8 mouse cellular contexts compared by ENCODE assay signal in the genomic region with DNA sequence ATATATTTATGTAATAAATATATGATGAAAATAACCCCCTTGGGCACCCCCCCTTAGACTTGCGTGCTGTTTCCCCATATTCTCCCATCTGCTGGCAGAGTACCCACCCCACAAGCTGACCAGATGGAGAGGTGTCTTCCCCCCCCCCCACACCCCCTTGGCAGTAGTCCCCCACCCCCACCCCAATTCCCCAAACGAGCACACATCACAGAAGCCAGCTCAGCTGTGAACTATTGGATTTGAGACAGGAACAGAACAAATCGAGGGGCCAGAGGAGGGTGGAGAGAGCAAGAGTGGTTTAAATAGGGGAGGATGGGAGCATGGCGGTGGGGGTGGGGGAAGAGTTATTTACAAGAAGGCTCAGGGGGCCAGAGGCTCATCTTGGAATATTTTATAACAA. TPM values are rescaled to one million over a fixed set of nuclear protein-coding genes. Genes with fewer than 3 reads are reported as not detected.
DNase-seq lines count a peak whose midpoint lies in the region; ATAC-seq and TF ChIP-seq lines count a peak whose summit lies in the region.

No protein-coding gene starts in this region.

- no peaks in the 10 kb centered on the region; the same call in 1 of the 2 replicates for H3K27me3 ChIP-seq in G1E (ENCODE audit: insufficient read depth, low read length)
- no peaks in the 10 kb centered on the region for H3K27me3 ChIP-seq in heart, embryonic 14.5 days (ENCODE audit: control insufficient read depth, insufficient read depth, low read length)
- no peaks in the 10 kb centered on the region for H3K27me3 ChIP-seq in liver, embryonic 14.5 days (ENCODE audit: control insufficient read depth, insufficient read depth, low read length)

- peak overlapping the region; percentile 58 for H3K4me2 ChIP-seq in heart, embryonic 14.5 days (ENCODE audit: low read length)
- H3K4me2 ChIP-seq in liver, embryonic 14.5 days (ENCODE audit: low read depth): peak overlapping the region; percentile 80

- H3K9ac ChIP-seq in heart, embryonic 14.5 days (ENCODE audit: low read length): peak overlapping the region; percentile 74
- peak overlapping the region; percentile 67 for H3K9ac ChIP-seq in liver, embryonic 14.5 days (replicated peaks)

- no peak for ATAC-seq in G1E (ENCODE audit: extremely low read depth, insufficient number of reproducible peaks, low FRiP score, poor library complexity, severe bottlenecking)
- no peak for ATAC-seq in heart, embryonic 14.5 days (ENCODE audit: insufficient number of reproducible peaks, insufficient read depth, low FRiP score, low read depth)
- ATAC-seq in liver, embryonic 14.5 days (ENCODE audit: insufficient read depth): no peak

- 16% methylated on average over 4 of the region's 4 CpGs for WGBS in heart, embryonic 14.5 days
- 8% methylated on average over 4 of the region's 4 CpGs for WGBS in liver, embryonic 14.5 days (ENCODE audit: insufficient replicate concordance)

- peak; percentile 96 for DNase-seq in heart, adult 11 months
- no peak for DNase-seq in heart, postnatal 25 days (ENCODE audit: low spot score)
- DNase-seq in G1E (ENCODE audit: low spot score): no peak
- no peak for DNase-seq in liver, embryonic 14.5 days (ENCODE audit: low read depth in 3 of 3, low spot score in 3 of 3)
- DNase-seq in urinary bladder, postnatal 36 days (ENCODE audit: low spot score in 2 of 2): no peak
- no peak for DNase-seq in gastrocnemius, postnatal 14 days
- DNase-seq in adrenal gland, postnatal 14 days: no peak

- TF ChIP-seq EP300 in liver, embryonic 14.5 days (IDR thresholded peaks at IDR 0.05; ENCODE audit: low read depth): no peak

- peaks cover 80% of the 10 kb centered on the region for H3K36me3 ChIP-seq in G1E (replicated peaks)
- peaks cover 63% of the 10 kb centered on the region for H3K36me3 ChIP-seq in heart, embryonic 14.5 days (ENCODE audit: control insufficient read depth, insufficient read depth, low read length)
- H3K36me3 ChIP-seq in liver, embryonic 14.5 days (replicated peaks; ENCODE audit: control insufficient read depth, insufficient read depth, low read depth): peaks cover 6% of the 10 kb centered on the region; the same call in 1 of the 2 replicates

- peaks cover 97% of the 10 kb centered on the region for H3K4me1 ChIP-seq in G1E (ENCODE audit: insufficient read depth, low read depth, low read length)
- peaks cover 57 to 76% of the 10 kb centered on the region in 2 experiments for H3K4me1 ChIP-seq in heart, embryonic 14.5 days (ENCODE audit: control insufficient read depth in 2 of 2, insufficient read depth in 2 of 2, low read length in 2 of 2)
- peaks cover 41 to 44% of the 10 kb centered on the region in 2 experiments for H3K4me1 ChIP-seq in liver, embryonic 14.5 days (replicated peaks; ENCODE audit: control insufficient read depth in 2 of 2, insufficient read depth in 2 of 2, low read length in 1 of 2)

- H3K4me3 ChIP-seq in G1E (ENCODE audit: low read depth, low read length): peak overlapping the region; percentile 73
- peak overlapping the region in 1 of 2 experiments; percentile 24; a peak in 2 of 4 replicates for H3K4me3 ChIP-seq in heart, embryonic 14.5 days (ENCODE audit: control insufficient read depth in 1 of 2, insufficient read depth in 1 of 2, low read depth in 1 of 2, low read length in 2 of 2)
- H3K4me3 ChIP-seq in liver, embryonic 14.5 days (ENCODE audit: insufficient read depth in 1 of 2, low read depth in 2 of 2, low read length in 2 of 2): peak overlapping the region; percentile 54 to 61; a peak in 3 of 4 replicates

- TF ChIP-seq CTCF in G1E (IDR thresholded peaks at IDR 0.05; ENCODE audit: low read depth, low read length): no peak
- no peak for TF ChIP-seq CTCF in liver, embryonic 14.5 days (IDR thresholded peaks at IDR 0.05; ENCODE audit: low read depth)

- intact Hi-C loops in heart, postnatal 25 days (cut with DNase I): no loop called here
- intact Hi-C loops in gastrocnemius, postnatal 14 days (cut with DNase I; ENCODE audit: low total_unique reads): no loop called here

- no peaks in the 10 kb centered on the region for H3K9me3 ChIP-seq in G1E (replicated peaks)
- no peaks in the 10 kb centered on the region for H3K9me3 ChIP-seq in heart, embryonic 14.5 days (ENCODE audit: control insufficient read depth, low read length)
- H3K9me3 ChIP-seq in liver, embryonic 14.5 days (ENCODE audit: control insufficient read depth, low read length): no peaks in the 10 kb centered on the region

- H3K27ac ChIP-seq in heart, embryonic 14.5 days (replicated peaks in 1 of 2; ENCODE audit: control insufficient read depth in 1 of 2, insufficient read depth in 1 of 2, low read depth in 2 of 2, low read length in 2 of 2): peak overlapping the region; percentile 90 to 94; a peak in 3 of 4 replicates
- peak overlapping the region; percentile 81 for H3K27ac ChIP-seq in liver, embryonic 14.5 days

RNA-seq across cellular contexts. Expression of gene Nr1d1, which starts 7.4 kb away (rescaled TPM):
- 100 to 1,000 TPM in 1 of 2 experiments, 10 to 100 TPM in 1; 61.2 to 129 TPM for total RNA-seq in heart, postnatal 25 days (2021)
- total RNA-seq in G1E (2014; fragmentation: Nextera tagmentation) (0.75 and 3.1 TPM in 2 replicates), G1E (2017) (0.93 TPM in 2 replicates)
- 2.3 TPM in 2 replicates for polyA plus RNA-seq in G1E (2012)
- 6.0 and 6.4 TPM in 2 replicates for polyA plus RNA-seq in heart, embryonic 14.5 days (2014; fragmentation: Nextera tagmentation; extraction: Ambion mirVana)
- 0.54 and 0.65 TPM in 2 replicates for polyA plus RNA-seq in liver, embryonic 14.5 days (2012; rRNA removed)
- 0.56 and 0.58 TPM in 2 replicates for polyA plus RNA-seq in liver, embryonic 14.5 days (2014; fragmentation: Nextera tagmentation; extraction: Ambion mirVana)
- total RNA-seq in gastrocnemius, postnatal 14 days (2021): 10 to 100 TPM; 27.3 to 64.6 TPM
- 32.9 and 51.0 TPM in 2 replicates for total RNA-seq in adrenal gland, postnatal 14 days (2021)

RNA-seq across cellular contexts. Expression of gene Thra, which starts 27.3 kb away (rescaled TPM):
- total RNA-seq in heart, postnatal 25 days (2021): 100 to 1,000 TPM; 102 to 117 TPM
- 58.0 and 68.0 TPM in 2 replicates for total RNA-seq in G1E (2014; fragmentation: Nextera tagmentation)
- 20.1 and 20.3 TPM in 2 replicates for total RNA-seq in G1E (2017)
- polyA plus RNA-seq in G1E (2012): 32.3 and 33.1 TPM in 2 replicates
- 45.3 and 55.6 TPM in 2 replicates for polyA plus RNA-seq in heart, embryonic 14.5 days (2014; fragmentation: Nextera tagmentation; extraction: Ambion mirVana)
- polyA plus RNA-seq in liver, embryonic 14.5 days (2012; rRNA removed): 14.6 and 15.6 TPM in 2 replicates
- polyA plus RNA-seq in liver, embryonic 14.5 days (2014; fragmentation: Nextera tagmentation; extraction: Ambion mirVana): 8.3 and 10.0 TPM in 2 replicates
- 100 to 1,000 TPM in 1 of 2 experiments, 10 to 100 TPM in 1; 91.8 to 106 TPM for total RNA-seq in gastrocnemius, postnatal 14 days (2021)
- 106 and 124 TPM in 2 replicates for total RNA-seq in adrenal gland, postnatal 14 days (2021)

RNA-seq across cellular contexts. Expression of gene Msl1, which starts 27.6 kb away (rescaled TPM):
- total RNA-seq in heart, postnatal 25 days (2021): 10 to 100 TPM; 73.0 to 78.1 TPM
- 38.0 and 52.2 TPM in 2 replicates for total RNA-seq in G1E (2014; fragmentation: Nextera tagmentation)
- total RNA-seq in G1E (2017): 39.4 and 45.6 TPM in 2 replicates
- 36.5 and 44.9 TPM in 2 replicates for polyA plus RNA-seq in G1E (2012)
- 13.3 and 15.3 TPM in 2 replicates for polyA plus RNA-seq in heart, embryonic 14.5 days (2014; fragmentation: Nextera tagmentation; extraction: Ambion mirVana)
- 11.5 and 15.8 TPM in 2 replicates for polyA plus RNA-seq in liver, embryonic 14.5 days (2012; rRNA removed)
- 4.5 and 4.9 TPM in 2 replicates for polyA plus RNA-seq in liver, embryonic 14.5 days (2014; fragmentation: Nextera tagmentation; extraction: Ambion mirVana)
- total RNA-seq in gastrocnemius, postnatal 14 days (2021): 10 to 100 TPM; 49.0 to 55.3 TPM
- total RNA-seq in adrenal gland, postnatal 14 days (2021): 88.5 and 88.7 TPM in 2 replicates

RNA-seq across cellular contexts. Expression of gene Casc3, which starts 37.0 kb away (rescaled TPM):
- total RNA-seq in heart, postnatal 25 days (2021): 10 to 100 TPM; 22.4 to 25.5 TPM
- 51.8 and 64.6 TPM in 2 replicates for total RNA-seq in G1E (2014; fragmentation: Nextera tagmentation)
- 13.9 and 17.8 TPM in 2 replicates for total RNA-seq in G1E (2017)
- 37.4 and 42.7 TPM in 2 replicates for polyA plus RNA-seq in G1E (2012)
- 22.6 and 22.9 TPM in 2 replicates for polyA plus RNA-seq in heart, embryonic 14.5 days (2014; fragmentation: Nextera tagmentation; extraction: Ambion mirVana)
- 12.2 and 12.7 TPM in 2 replicates for polyA plus RNA-seq in liver, embryonic 14.5 days (2012; rRNA removed)
- polyA plus RNA-seq in liver, embryonic 14.5 days (2014; fragmentation: Nextera tagmentation; extraction: Ambion mirVana): 11.5 and 13.0 TPM in 2 replicates
- 10 to 100 TPM; 20.1 to 21.5 TPM for total RNA-seq in gastrocnemius, postnatal 14 days (2021)
- total RNA-seq in adrenal gland, postnatal 14 days (2021): 37.8 and 38.8 TPM in 2 replicates

RNA-seq across cellular contexts. Expression of gene Med24, which starts 38.5 kb away (rescaled TPM):
- total RNA-seq in heart, postnatal 25 days (2021): 10 to 100 TPM; 45.2 to 48.8 TPM
- total RNA-seq in G1E (2014; fragmentation: Nextera tagmentation) (55.8 and 95.6 TPM in 2 replicates), G1E (2017) (37.8 and 39.7 TPM in 2 replicates)
- polyA plus RNA-seq in G1E (2012): 83.8 and 109 TPM in 2 replicates
- 28.5 and 31.0 TPM in 2 replicates for polyA plus RNA-seq in heart, embryonic 14.5 days (2014; fragmentation: Nextera tagmentation; extraction: Ambion mirVana)
- polyA plus RNA-seq in liver, embryonic 14.5 days (2012; rRNA removed): 25.0 and 29.6 TPM in 2 replicates
- 21.3 and 25.6 TPM in 2 replicates for polyA plus RNA-seq in liver, embryonic 14.5 days (2014; fragmentation: Nextera tagmentation; extraction: Ambion mirVana)
- 10 to 100 TPM; 40.3 to 42.0 TPM for total RNA-seq in gastrocnemius, postnatal 14 days (2021)
- 47.4 and 55.5 TPM in 2 replicates for total RNA-seq in adrenal gland, postnatal 14 days (2021)
